Mouse (Mus musculus): ENCODE measurements at regions not wholly inside any gene's neighbourhood (a gene's known extent, or its start where the extent isn't known, plus 50 kb on each side); places are given as distances from the start of the nearest gene placed in this dataset.

DNA sequence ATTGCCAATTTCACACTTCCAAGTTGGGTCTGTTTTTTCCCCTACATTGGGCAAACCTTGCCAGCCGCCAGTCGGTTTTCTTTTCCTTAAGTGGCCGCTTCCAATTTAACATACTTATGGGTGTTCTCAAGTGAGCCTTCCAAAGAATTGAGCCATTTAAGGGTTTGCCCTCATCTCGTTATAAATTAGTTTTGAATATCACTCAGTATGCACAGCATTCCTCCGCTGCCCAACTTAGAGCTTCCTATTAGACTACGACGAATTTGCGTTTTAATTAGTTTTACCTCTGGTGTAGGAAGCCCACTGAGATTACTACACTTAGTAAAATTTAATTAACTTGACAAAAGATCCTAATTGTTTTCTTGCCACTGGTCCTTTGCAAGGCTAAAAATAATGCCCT is 209.9 kb downstream of the Cdh11 start:
- DNase-seq (ENCODE audit: extremely low spot score) = no peak

DNA sequence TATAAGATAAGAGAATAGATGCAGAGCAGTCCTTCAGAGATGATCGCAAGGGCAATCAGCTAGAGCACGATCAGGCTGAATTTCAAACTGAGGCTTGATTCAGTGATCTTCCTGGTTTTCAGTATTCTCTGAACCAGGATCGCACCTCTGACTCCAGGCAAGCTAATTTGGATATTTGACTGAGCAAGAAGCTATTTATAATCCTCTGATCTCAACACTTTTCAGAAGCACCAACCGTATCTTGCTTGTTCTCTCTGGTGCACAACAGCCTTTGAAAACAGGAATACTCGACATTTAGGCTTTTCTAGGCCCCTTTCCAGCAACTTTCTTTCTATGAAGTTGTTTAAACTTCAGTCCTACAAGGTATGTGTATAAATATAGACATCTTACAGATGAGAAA is 217.7 kb downstream of the Cdh11 start:
- no peak for DNase-seq (ENCODE audit: extremely low spot score)

DNA sequence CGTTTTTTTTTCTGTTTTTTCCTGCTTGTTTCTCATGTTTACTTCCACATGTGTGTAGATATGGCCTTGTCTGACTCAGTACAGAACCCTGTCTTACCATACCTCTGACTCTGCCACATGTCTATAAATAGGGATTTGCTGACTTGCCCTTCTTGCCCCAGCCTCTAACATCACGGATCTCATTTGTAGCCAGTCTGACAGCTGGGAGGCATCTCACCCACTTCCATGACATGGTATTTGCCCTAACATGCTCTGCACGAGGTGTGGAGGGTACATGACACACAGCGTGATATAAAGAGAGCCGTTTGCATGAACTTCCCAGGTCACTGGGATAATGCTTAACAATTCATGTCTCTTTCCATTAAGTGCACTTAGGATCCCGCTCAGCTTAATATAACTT is 231.2 kb downstream of the Cdh11 start:
- no peak for DNase-seq (ENCODE audit: extremely low spot score)

DNA sequence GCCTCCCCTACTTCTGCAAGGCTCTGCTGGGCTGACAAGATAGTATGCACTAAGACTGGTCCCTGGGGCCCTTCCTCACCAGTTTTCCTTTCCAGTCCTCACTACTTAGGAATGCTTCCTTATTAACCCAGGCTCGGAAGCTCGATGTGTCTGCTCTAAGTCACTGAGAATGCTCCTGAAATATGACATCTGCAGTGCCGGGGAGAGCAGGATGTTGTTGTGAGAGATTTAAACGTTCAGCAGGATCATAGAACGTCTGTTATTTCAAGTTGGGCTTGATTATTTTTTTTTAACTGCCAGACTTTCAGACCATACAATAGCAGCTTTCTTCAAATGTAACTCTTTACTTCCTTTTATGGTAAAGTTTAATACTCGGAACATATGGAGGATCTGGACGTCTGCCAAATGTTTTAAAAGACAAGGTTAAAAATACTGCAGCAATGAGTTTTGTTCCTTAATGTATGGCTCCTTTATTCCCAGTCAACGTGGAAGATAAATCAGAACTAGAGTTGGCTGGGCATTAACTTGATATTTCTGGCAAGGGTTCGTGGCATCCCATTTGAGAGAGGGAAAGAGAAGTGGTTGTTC is 232.0 kb downstream of the Cdh11 start:
- DNase-seq (ENCODE audit: extremely low spot score) = no peak

DNA sequence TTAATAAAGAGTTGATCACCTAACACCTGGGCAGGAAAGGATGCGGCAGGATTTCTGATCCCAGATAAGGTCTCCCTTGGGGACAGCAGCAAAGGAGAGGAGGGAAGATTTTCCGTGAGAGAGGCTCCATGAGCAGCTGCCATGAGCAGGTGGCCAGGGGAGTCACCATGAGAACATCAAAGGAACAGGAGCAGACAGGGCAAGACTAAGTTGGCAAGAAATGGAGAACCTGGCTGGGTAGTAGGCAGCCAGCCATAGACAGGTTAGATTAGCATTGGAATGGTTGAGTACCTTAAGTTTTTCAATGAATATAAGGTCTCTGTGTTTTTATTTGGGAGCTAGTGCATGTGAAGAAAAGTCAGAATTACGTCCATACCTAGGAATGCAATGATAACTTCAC is 246.6 kb downstream of the Cdh11 start:
- no peak for DNase-seq (ENCODE audit: extremely low spot score)

DNA sequence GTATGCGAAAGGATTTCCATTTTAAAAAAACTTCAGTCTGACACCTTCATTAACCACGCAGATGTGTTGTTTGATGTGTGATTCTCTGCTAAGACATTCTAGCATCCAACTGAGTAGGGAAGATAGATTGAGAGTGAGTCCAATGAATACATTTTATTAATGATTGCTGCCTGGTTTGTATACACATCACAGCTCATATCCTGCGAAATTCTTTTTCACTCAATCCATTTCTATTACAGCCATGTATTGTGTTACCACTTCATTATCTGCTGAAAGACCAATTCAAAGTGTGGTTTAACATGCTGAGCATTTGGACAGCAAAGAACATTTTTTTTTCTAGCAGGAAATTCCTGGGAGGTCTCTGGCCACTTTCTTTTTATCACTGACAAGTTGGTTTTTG is 247.4 kb downstream of the Cdh11 start:
- DNase-seq (ENCODE audit: extremely low spot score) = no peak

DNA sequence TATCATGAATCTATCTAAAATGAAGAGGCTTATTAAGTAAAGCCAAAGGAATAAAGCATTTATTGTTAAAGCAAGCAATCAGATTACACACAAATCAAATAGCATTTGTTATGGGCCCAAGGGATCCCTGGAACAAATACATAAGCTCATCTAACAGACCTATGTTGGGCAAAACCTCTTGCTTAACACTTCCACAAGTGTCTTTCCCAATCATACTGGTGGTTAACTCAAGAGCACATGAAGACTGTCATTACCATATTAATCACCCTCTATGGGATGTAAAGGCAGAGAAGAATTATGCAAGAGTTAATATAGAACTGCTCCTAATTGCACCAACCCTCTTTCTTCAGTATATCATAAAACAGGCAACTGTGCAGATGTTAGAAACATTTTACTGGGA is 267.0 kb downstream of the Cdh11 start:
- DNase-seq (ENCODE audit: extremely low spot score) = no peak

DNA sequence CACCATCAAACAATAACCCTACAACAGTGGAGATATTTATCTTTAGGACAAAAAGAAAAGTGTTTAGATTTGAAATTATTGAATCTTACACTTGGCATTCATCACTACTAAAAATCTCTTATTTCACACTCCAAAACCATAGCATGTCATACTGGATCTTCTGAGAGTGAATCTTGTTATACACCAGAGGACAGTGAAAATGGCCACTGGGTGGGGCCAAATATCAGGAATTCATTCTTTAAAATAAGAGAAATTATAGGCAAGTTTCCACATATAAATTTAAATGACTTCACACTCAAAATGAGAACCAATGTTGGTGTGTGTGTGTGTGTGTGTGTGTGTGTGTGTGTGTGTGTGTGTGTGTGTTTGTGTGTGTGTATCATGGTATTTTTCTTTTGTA is 269.7 kb downstream of the Cdh11 start:
- DNase-seq (ENCODE audit: extremely low spot score) = no peak

DNA sequence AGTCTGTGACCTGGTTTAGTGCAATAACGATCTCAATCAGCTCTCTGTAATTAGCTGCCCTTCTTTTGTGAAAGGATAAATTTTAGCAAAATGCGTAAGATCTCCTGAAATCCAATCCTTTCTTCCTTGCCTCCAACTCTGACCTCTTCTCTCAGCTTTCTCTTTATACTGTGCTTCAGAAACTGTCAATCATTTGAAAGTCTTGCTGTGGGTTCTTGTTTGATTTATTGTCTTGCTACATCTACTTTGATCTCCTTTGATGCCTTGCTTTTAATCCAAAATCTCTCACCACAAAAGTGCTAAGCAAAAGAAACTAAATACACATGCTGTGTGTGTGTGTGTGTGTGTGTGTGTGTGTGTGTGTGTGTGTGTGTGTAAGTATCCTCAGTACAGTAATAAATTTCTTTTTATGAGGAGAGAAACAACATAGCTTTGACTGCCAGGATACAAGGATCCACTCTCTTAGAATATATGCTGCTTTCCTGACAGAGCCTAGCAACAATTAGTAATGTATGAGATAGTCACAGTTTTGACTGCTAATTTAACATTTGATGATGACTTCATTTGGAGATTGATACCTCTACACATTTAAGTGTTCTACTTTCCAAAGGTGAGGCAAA is 270.5 kb downstream of the Cdh11 start:
- DNase-seq (ENCODE audit: extremely low spot score) = no peak

DNA sequence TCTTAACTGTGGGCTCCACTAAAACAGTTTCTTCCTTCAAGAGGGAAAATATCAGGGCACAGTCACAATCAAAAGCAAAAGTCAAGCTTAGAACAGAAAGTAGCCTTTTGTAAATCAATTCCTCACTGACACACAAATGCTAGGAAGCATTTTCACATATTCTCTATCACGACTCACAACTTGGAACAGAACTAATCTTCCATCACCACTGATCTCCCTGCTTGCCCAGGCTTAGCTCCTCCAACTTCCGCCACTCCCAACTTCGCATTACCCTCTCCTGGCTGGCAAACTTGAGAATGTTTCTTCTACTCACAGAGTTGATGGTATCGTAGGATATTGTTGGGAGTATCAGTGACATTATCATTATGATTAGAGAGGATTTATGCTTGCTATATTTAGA is 284.7 kb downstream of the Cdh11 start:
- no peak for DNase-seq (ENCODE audit: extremely low spot score)

DNA sequence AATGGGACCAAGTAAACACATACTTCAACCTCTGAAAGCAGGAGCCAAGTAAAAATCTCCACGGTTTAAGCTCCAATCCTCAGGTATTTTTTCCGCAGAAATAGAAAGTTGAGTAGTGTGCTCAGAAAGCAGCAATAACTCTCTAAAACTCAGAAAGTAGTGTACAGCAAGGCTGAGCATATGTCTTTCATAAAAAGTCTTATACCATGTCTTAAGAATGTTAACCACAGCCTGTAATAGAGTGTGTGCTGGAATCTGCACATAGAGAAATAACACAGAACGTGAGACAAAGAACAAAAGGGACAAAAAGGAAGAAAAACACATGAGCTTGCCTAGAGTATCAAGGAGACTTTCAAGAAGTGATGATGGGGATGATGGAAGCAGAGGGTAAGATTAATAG is 285.2 kb downstream of the Cdh11 start:
- no peak for DNase-seq (ENCODE audit: extremely low spot score)

DNA sequence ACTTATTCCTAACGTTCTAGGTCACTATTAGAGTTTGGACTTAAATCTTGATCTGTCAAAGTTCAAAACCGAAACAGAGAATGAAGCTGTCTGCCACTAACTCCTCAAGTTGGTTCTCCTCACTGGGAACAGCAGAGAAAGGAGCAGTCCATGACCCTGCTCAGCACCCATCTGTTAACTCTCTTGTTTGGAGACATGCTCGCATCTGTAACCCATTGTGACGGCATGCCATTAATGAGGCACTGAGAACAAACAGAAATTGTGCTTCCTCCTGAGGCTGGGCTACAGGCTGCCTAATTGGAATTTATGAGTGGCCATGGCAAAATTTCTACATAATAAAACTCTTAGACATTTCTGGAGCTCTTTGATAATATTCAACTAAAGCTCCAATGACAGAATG is 286.4 kb downstream of the Cdh11 start:
- DNase-seq (ENCODE audit: extremely low spot score) = peak; percentile 19

DNA sequence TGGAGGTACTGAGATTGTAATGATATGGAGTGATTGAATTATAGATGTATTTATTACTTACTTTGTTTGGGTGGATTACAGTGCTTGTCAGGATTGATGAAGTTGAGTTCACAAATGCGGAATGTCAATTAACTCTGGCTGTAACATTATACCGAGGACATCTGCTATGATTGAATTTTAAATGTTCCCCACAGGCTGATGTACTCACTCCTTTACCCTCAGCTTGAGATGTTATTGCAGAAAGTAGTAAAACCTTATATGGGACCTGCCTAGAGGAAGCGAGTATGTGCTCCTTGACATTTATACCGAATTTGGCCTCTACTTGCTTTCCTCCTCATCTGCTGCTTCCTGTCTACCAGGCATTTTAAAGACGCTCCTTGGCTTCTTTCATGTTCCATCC is 288.3 kb downstream of the Cdh11 start:
- DNase-seq (ENCODE audit: extremely low spot score) = no peak

DNA sequence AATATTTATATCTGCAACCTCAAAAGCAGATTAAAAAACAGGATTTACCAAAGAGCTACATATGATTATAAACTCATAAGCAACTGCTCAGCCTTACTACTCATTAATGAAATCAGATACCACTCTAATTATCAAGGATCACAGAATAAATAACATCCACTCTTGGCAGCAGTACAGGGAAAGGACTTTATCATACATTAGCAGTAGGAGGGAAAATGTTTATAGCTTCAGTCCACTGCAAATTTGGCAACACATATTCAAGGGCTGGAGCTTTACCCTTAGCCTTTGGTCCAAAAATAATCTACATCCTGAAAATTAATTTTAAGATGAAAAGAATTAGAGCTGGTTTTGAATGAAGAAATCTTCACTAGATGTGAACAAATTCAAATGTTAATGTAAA is 288.7 kb downstream of the Cdh11 start:
- no peak for DNase-seq (ENCODE audit: extremely low spot score)

DNA sequence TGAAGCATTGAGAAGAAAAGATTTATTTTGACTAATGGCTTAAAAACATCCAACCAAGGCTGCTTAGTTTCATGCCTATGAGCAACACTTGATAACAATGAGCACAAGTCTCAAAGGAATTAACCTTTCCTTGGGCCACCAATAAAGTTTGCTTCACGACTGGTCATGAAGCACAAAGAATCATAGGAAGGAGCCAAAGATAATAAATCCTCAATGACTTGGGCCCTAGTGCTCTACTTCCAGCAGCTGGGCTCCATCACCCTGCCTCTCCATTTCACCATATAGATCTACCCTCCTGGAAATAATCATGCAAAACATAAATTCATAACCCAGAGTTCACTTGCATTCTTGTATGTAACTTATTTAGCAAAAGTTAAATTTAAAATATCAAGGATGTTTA is 289.4 kb downstream of the Cdh11 start:
- no peak for DNase-seq (ENCODE audit: extremely low spot score)

DNA sequence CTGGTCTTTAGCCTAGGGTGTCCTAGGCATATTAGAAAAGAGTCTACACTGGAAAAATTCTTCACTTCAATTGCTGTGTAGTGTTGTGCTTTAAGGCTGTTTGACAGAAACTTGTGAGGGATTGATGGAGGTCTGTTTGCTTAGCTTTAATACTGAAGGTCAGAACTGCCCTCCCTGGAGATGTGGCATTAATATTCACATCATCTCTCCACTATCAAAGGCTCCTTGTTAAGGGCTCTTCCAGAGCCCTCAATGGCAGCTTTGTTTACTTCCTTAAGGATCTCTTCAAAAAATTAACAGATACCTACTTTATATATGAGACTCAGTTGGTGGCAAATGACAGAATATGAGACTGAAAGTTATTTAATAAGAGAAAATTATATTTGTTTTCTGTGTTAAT is 294.4 kb downstream of the Cdh11 start:
- no peak for DNase-seq (ENCODE audit: extremely low spot score)

DNA sequence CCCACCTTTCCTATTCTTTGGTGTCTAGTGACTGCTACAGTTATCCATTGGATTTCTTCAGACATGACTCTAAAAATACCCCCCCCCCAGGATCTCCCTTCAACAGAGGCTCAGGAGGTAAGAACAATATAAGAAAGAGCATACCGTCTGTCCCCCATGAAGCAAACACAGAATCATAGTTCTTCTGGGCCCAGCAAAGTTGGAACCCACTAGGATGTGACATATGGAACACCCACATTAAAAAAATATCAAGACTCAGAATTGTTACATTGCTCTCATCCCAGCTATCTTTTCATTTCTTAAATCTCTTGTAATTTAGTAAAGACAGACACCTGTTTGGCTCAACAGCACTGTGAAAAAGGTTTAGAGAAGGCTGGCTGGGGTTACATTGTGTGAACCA is 297.2 kb downstream of the Cdh11 start:
- DNase-seq (ENCODE audit: extremely low spot score) = no peak

DNA sequence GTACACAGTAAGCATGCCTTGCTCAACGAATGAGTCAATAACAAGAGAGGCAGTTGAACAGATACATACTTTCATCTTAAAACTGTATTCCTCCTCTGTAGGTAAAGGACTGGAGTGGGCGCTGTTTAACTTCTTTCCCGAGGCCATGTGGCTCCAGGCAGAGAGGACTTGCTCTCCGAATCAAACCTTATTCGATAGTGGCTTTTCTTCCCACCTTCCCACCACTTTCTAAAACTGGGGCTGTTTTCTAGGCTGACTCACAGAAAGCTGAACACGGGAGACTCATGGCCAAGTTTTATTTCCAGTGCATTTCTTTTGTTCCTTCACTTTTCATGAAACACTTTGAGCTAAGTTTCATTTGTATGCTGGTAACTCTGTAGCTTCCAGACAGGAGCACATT is 297.6 kb downstream of the Cdh11 start:
- no peak for DNase-seq (ENCODE audit: extremely low spot score)

DNA sequence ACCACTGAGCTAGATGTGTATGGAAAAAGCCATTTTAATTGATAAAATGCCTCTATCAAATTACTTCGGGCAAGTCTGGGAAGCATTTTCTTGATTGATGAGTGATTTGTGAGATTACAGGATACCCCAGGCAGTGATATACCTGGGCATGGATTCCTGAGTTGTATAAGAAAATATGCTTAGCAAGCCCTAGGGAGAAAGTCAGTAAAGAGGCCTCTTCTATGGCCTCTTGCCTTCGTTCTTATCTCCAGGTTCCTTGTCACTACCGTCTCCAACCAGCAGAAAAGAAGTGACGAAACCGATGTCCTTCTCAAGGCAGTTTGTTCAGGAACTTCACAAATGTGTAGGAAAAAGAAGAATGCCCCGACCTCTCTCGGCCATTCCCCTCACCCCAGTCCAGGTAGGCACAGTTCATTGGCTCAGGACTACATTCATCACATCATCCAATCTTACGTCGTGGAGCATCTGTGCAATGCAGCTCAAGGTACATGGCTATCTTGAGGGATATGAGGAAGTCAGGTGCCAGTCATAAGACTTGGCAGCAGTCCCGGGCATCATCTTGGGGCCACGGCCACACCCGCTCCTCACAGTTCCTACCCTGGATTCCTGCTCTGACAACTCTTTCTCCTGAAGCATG is 310.2 kb downstream of the Cdh11 start:
- DNase-seq (ENCODE audit: extremely low spot score) = no peak

DNA sequence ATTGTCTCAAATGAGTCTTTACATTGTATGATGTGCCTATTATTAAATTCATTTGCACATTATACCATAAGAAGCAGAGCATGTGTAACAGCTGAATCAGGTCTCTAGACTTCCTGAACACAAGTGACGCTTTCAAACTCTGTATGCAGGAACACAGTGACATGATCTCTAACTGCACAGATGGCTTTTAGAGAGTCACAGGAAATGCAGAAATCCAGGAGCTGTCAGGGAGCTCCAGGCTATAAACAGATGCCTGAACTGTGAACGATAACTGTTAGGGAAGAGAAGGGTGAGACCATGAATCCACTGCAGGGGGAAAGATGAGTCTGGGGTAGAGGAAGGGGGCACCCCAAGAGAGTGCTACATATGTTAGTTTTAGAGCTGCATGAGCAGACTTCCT is 311.2 kb downstream of the Cdh11 start:
- DNase-seq (ENCODE audit: extremely low spot score) = no peak

DNA sequence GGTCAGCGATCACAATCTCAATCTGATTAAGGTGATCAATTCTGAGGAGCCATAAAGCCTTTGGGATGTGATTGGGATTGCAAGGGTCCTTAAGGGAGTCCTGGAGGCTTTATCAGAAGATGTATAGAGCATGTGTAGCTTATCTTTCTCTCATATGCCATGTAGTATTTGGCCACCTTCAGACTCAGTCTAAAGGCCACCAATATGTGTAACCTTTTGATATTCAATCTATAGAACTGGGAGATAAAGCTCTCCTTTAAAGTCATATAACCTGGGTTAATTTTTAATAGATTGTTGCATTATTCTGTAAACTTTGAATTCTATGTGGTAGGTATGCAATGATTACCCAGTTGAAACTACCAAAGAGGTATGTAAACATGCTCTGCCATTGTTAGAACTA is 314.1 kb downstream of the Cdh11 start:
- no peak for DNase-seq (ENCODE audit: extremely low spot score)

DNA sequence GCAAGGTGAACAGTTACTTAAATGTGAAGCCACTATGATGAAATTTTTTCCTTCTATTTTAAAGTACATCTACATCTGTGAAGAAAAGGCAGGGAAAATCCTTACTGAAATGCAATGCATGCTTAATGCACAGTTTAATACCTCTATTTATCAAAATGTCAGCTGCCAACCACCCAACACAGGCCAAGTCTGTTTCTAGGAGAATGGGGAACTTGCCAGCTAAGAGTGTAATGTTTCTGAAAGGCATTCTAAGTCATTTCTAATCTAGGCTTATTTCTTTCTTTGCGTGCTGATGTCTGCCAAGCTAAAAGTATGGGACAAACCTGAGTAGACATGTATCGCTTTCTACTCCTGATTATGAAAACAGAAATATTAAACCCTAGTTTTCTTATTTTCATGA is 322.8 kb downstream of the Cdh11 start:
- DNase-seq (ENCODE audit: extremely low spot score) = no peak

DNA sequence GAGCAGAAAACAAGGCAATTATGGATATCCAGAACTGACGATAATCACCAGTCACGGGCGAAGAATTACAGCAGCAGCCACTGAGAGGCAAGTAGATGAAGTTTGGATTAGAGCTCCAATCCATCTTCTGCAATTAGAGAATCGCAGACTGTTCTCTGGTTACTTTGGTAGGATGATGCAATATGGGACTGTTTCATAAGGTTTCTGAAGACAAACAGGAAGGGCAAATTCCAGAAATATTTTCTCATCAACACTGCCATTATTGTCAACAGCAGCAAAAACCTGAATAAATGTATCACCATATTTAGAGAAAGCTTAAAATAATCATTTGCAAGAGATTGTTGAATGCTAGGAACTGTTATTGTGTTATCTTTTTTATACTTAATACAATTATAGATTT is 342.4 kb downstream of the Cdh11 start:
- no peak for DNase-seq (ENCODE audit: extremely low spot score)

DNA sequence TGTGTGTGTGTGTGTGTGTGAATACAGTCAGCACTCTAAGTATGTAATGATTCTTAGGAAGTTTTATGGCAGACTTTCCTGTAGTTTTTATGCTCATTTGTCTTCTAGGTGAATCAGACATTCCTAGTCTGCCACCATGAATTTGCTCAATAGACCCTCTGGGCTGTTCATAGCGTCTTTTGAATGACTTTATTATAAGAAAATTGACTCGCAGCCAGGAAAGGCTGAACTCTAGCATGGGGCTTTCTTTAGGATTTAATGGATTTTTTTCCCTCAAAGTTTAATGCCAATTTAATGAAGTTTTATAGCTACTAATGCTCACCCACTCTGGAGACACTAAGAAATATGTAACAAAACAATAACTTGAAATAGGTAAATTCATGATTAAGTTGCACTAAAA is 363.6 kb downstream of the Cdh11 start:
- DNase-seq (ENCODE audit: extremely low spot score) = no peak
